Mouse (Mus musculus) lung, postnatal 0 days (tissue): Measurements from ENCODE around the gene Sox9.

Experiments used
- CTCF ChIP-seq: IDR thresholded peaks from 2 replicates; pipeline ENCODE4 v1.5.1; 2016; ENCODE audit warnings: antibody characterized with exemption, mild to moderate bottlenecking
- EP300 ChIP-seq: IDR thresholded peaks from 2 replicates; pipeline ENCODE4 v1.6.1; 2016; ENCODE audit warnings: antibody characterized with exemption, mild to moderate bottlenecking, control low read depth

- TF ChIP-seq CTCF (no peak), EP300 (no peak)
Measured at GRCm38 (mm10) chr11:112781035-112781911, 751 bp upstream of the Sox9 start.
